Mouse (Mus musculus): ENCODE results near the gene Sync.

Gene Sync

DNA sequence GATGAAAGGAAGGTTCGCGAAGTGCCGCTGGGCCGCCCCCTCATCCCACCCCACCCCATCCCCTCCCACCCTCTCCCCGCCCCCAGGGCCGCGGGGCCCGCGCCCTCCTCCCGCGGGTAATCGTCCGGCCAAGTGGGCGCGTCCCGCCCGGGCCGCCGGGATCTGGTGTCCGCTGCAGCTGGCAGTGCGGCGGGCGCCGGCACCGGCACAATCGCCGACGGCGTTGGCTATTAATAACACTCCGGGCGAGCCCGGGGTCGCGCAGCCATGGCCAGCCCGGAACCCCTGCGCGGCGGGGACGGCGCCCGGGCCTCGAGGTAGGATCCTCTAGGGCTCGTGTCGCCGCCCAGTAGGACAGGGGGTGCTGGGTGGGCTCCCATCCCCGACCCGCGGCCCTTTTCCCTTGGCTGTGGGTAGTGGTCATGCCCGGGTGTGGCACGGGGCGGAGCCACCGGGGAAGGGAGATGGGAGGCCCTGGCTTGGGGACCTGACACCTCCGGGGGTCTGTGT, at the start of gene Sync:
Gene Sync, plus strand, starts transcription at position 146 of the 510 bp plus-strand sequence.
- DNase-seq (ENCODE audit: low spot score): no peak

DNA sequence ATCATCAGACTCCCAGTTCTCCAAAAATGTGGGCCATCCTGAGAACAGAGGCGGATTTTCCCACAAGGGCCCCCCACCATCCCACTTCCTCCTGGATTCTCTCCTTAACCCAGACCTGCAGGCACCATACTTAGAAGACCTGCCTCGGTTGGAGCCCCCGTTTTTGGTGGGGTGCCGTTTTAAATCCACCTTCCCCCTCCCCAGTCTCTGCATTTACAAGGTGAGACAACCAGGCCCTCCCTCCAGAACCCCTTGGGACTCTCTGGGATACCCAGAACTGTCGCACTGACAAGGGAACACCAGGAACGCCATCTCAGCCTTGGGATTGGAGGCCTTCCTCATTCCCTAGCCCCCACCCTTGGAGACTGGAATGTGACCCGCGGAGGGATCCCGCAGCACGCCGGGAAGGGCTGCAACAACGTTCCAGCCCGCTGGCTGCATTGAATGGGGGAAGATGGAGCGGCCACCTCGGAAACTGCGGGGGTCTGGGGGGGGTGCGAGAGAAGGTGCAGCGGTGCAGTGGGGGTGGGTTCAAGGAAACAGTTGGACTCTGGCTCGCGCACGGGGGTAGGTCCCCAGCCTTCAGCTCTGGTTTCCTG, 49.5 kb upstream of the Sync start:
- DNase-seq (ENCODE audit: low spot score): peak; percentile 76

DNA sequence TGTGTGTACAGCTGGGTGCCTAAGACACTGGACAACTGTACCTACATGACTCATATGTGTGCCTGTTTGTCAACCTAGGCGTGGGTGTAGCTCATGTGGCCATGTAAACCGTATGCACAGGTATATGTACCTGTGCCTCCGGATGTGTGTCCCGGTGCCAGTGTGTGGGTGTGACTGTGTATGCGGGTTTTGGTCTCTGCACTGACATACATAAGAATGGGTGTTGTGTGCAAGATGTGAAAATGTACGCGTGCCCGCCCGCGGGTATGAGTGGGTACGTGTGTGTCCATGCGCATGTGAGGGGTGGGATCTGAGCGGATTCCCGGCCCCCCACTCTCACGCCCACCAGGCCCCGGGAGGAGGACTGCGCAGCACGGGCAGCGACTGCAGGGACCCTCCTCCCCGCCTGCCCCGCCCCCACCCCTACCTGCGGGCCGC, 48.8 kb upstream of the Sync start:
- no peak for DNase-seq (ENCODE audit: low spot score)

DNA sequence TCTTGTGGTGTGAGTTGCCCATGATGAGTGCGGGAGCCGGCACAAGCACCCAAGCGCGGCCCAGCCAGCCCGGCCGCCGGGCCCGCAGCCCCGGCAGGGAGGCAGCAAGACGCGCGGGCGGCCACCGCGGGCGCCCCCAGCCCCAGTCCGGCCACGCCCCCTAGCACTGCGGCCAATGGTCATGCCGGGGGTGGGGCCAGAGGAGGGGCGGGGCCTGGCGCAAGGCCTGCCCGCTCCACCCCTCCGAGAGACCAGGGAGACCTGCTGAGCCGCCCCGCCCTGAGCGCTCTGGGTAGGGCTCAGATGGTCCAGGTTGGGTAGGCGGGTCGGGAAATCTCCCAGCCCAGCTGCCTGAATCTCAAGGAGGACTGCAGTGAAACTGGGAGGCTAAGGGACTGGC, 48.3 kb upstream of the Sync start:
- DNase-seq (ENCODE audit: low spot score): peak; percentile 87

DNA sequence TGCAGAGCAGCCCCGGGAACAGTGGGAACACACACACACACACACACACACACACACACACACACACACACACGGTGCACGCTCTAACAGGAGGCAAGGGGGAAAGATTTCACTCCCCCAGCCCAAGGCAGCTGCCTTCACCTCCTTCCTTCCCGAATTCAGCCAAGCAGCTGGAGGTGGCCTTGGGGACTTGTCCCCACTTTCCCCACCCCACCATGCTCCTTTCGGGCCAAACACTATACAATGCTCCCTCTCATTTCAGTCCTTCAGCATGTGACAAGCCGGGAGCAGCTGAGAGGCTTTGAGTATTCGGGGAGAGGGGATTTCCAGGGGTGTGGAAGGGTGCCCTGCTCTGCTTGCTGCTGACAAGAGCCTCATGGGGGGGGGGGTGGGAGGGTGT, 45.5 kb upstream of the Sync start:
- no peak for DNase-seq (ENCODE audit: low spot score)

DNA sequence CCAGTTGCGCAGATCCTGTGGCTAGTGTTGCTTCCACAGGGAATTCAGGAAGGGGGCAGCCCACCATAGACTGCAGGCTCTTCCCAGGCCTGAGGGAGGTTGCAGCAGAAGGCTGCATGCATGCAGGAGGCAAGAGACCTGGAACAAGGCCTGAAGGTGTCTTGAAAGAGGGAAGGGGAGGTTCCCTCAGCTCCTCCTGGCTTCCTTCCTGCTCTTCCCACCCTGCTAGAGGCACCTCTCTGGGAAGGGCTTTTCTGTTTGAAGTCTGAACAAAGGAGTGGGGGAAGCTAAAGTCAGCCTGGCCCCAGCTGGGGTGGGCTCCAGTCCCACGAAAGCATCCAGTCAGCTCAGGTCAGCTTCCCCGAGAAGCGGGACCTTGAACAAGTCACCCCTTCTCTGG, 45.1 kb upstream of the Sync start:
- DNase-seq (ENCODE audit: low spot score): no peak

DNA sequence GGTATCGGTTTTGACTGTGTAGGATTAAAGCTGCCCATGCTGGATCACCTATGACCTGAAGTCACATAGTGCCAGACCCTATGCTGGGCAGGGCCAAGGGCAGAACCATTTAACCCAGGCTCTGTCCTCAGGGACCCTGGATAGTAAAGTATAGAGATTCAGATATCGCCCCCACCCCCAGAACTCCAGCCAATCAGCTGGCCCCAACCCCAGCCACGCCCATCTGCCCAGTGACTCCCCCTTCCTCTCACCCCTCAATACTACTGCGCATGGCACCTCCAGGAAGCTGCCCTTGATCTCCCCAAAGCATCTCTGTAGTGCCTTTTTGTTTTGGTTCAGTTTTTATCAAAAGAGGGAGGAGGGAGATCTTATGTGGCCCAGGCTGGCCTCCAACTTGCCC, 44.7 kb upstream of the Sync start:
- no peak for DNase-seq (ENCODE audit: low spot score)

DNA sequence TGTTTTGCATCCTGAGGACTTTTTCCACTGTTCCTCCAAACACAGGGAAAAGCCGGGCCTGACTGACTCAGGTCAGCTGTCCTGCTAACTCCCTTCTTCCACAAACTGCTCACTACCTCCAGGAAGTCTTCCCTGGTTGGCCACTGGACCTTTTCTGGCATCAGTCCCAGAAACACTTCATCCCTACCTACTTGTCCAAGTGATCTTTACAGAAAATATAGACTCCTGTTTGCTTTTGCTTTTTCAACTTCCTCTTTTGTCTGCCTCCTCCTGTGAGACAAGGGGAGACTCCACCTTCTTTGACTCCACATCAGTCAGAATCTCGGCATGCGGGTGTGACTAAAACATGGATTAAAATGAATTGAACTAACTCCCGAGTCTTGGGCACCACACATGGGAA, 42.6 kb upstream of the Sync start:
- DNase-seq (ENCODE audit: low spot score): no peak

DNA sequence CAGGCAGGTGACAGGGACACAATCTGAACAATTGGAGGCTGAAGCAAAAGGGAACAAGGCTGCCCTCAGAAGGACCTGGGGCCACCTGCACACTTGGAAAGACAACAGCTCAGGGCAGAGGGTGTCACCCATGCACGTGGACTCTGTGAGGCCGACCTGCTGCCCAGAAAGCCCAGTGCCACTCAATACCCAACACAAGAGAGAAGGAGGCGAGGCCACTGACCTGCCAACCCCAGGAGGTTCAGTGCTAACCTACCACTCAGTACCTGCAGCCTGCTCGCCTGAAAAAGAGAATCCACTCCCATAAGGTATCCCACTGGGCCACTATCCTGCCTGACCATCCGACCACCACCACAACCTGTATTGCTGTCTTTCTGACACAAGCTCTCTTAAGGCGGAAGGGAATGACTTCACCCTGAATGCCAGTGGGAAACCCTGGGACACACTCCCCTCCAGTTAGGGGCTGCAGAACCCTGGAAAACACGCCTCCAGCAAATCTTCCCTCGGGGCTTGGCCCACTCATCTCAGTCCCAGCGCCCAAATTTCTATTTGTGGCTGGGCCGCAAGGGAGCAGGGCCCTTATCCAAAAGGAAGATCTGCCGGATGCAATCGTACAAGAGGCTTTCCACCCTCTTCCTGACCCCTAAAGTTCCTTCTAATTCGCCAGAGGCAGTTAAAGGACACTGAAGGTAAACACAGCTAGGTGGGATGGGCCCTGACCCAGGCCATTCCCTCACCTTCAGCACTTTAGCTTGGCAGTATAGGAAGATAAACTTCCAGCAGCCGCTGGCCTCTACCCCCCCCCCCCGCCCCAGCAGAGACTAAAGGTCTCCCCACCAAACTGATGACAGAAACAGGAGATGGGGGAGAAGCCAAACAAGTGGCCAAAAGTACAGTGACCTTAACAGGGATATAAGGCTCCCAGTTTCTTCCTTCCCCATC, 40.8 kb upstream of the Sync start:
- no peak for DNase-seq (ENCODE audit: low spot score)

DNA sequence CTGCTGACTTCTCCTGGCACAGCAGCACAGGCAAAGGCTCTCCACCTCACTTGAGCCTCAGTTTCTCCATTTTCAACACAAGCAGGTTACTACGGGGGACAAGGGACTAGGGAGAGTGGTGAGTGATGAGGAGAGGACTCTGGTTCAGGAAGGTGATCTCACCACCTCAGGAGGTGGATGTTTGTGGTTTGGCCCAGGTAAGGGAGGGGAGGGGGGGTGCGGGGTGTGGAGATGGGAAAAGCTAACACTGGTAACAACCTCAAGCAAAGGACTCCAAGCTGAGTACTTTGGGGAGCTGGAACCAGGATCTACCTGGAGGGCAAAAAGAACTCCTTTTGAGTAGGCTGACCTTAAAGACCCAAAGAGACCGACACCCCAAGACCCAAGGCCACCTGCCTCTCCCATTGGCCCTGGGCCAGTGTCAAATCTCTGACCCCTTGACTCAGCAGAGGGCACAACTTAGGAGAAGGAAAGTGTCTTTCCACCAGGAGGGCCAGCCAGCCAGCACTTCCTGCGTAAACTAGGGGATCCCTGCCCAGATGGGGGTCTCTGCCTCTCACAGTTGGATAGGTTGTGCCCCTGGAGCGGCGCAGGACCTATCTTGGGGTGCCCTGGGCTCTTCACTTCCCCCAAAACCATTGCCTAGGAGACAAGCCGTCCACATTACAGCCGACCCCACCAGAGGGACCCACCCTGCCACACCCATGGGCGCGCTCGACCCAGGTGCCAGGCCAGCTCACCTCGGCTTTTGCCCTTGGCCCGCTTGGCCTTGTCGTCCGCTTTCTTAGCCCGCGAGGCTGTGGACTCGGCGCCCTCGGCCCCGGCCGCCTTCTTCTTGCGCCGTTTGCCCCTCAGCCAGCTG, 39.8 kb upstream of the Sync start:
- DNase-seq (ENCODE audit: low spot score): no peak

DNA sequence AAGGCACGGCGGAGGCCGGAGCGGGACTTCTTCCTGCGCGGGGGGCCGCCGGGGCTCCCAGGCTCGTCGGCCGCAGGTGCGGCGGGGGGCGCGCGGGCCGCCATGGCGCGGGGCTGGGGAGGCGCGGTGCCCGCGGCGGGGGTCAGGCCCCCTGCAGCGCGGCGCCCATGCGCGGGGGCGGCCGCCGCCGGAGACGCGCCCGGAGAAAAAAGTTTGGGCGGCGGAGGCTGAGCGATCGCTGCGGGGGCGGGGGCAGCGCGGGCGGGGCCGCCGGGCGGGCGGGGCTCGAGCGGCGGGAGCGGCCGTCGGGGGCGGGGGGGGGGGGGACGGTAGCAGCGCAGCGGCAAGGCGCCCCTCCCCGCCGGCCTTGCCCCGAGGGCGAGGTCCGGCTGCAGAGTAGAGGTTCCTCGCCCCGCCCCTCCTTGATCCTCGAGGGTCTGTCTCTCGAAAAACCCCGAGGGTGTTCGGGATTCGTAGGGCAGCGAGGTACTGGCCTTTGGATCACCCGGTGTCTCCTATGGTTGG, 39.1 kb upstream of the Sync start:
- DNase-seq (ENCODE audit: low spot score): no peak

DNA sequence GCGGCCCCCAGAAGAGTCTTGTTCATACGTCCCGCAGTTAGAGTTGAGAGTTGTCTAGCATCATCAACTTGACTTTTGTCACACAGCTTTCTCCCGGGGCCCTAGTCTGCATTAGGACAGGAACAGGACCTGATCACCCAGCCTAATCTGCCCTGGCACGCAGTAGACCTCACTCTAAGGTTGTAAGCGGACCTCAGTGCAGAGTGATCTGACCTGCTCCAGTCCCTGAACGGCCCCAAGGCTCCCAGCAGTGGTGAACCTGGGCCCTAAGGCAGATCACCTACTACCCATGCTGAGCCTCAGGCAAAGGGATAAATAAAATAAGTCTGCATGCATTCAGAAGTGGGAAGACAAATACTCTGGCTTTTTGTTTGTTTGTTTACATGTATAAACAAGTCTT, 38.1 kb upstream of the Sync start:
- no peak for DNase-seq (ENCODE audit: low spot score)

DNA sequence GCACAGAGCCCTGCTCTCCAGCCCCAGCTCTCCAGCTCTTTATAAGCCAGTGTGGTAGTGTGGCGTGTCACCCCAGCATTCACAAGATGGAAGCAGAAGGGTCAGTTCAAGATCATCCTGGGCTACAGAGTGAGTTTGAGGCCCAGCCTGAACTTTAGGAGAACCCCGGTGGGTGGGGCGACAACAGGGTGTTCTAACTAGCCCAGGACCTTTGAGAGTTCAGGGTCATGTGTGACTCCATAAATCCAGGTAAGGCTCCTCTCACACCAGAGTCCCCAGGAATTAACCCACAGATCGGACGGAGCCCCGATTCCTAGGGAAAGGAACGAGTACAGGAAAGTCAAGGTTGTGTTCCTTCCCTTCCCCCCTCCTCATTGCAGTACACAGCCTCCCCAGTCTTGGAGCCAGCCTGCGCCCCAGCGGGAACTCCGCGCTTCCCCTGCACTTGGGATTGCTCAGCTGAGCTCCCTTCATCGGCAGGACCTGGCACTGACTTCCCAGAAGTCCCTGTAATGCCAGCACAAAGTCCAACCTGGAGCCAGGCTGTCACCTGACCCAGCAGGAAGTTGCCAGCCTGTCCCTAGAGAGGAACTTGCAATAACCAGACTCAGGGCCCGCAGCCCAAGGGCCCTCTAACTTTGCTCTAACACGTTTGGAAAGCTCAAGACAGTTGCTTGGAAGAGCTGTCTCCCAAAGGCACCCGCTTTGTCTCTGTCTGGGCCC, 36.5 kb upstream of the Sync start:
- DNase-seq (ENCODE audit: low spot score): no peak

DNA sequence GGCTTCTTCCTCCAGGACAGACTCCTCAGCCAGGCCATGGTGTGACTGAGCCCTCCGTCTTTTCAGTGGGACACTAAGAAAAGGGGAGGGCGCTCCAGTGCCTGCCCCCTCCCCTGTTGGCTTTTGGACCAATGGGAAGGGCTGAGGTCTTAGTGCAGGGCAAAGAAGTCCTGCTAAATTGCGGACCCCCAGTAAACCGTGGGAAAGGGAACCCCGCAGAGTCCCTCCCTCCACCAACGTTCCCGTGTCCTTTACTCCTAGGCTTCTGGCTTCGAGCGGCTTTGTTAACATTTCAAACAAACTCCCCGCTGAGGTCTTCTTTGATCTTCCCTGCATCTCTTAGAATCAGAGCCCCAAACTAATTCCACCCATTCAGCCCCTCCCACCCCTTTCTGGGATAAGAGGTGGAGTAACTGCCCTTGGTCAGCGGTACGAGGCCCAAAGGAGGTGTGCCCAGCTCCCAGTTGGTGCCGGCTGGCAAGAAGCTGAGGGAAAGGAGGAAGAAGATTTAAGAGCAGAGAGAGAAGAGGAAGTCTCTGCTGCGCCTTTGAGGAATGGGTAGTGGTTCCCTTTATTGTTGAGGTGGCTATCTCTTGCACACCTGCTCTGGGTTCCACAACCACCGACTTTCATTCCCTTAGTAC, 35.8 kb upstream of the Sync start:
- peak; percentile 68 for DNase-seq (ENCODE audit: low spot score)

DNA sequence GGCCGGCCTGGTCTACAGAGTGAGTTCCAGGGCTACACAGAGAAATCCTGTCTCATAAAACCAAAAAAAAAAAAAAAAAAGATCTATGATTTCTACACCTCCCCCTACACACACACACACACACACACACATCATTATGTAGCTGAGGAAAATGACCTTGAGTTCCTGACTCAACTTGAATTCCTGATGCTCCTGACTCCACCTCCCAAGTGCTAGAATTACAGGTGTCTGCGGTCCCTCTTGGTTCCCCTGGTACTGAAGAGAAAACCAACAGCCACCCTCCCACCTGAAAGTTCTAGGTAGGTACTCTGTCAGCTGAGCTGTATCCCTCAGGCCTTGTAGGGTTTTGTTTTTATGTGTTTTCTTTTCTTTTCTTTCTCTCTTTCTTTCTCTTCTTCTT, 34.9 kb upstream of the Sync start:
- DNase-seq (ENCODE audit: low spot score): no peak

DNA sequence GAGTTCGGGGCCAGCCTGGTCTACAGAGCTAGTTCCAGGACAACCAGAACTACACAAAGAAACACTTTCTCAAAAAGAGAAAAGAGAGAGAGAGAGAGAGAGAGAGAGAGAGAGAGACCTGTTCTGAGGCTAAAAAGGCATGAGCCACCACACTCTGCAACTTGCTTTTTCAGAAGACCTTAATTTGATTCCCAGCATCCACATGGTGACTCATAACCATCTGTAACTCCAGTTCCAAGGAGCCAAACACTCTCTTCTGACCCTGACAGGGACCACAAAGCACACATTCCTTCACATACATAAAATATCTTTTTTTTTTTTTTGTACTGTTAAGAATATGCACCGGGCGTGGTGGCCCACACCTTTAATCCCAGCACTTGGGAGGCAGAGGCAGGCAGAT, 32.8 kb upstream of the Sync start:
- no peak for DNase-seq (ENCODE audit: low spot score)

DNA sequence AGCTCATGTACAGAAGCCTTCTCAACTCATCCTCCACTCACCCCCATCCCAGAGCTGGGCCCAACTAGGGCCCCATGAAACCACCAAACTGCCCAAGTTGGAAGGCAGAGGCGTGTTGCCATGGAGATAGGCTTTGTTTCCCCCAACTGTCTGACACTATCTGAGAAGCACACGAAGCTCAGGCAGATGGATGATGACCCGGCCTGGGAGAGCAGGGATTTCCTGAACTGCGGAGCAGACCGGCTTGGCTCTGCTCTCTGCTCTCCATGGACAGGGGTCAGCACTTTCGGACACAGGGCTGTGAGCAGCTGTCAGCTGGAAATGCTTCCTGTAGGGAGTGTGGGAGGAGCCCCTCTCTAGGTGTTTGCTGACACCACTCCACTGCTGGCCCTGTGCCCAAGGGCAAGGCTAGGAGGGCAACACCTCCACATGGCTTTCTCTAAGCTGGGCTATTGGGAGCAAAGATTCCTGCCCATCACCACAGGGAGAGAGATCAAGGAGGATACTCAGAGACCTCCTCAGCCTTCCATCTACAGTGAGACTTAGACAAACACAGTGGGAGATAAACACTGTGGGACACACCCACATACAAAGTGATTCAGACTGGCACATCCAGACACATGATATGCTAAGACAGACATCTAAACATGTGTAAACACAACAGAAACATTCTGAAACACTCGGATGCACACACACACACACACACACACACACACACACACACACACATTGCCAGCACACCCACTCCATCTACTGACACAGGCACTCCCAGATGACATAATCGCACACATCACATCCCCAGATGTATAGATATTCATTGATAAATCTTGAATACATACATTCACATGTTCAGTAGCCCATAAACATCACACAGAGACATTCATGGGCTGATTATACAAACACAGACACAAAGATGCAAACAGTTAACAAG, 30.7 kb upstream of the Sync start:
- peak; percentile 80 for DNase-seq (ENCODE audit: low spot score)

DNA sequence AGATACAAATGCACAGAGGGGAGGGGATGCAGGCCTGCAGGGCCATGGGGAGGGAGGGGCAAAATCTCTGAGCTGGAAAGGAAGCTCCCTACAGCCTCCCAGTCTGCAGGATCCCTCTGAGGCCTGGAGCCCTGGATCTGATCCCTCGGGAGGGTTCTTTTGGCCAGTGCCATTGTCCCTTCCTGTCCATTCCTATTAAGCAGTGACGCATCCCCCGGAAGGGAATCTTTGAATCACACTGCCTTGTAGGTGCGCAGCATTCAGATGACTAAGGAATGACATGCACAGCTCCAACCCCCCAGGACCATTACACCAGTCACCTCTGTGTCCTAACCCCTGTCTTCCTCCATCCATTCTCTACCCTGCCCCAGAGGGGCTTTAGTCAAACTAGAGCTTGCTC, 28.3 kb upstream of the Sync start:
- DNase-seq (ENCODE audit: low spot score): no peak

DNA sequence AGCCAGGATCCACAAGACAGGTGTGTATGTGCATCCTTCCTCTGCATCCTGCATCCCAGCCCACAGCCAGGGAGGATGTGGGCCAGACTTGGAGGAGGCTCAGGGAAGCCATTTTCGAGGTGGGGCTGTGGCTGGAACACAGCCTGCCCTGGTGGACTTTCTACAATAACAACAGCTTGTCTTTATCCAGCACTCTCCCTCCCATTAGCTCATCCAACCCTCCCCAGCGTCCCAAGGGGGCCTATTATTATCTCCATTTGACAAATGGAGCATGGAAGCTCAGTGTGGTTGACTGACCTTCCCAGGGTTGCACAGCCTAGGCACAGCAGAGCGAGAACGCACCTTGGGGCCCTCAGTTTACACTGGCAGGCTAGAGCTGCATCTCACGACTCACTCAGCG, 26.7 kb upstream of the Sync start:
- DNase-seq (ENCODE audit: low spot score): no peak

DNA sequence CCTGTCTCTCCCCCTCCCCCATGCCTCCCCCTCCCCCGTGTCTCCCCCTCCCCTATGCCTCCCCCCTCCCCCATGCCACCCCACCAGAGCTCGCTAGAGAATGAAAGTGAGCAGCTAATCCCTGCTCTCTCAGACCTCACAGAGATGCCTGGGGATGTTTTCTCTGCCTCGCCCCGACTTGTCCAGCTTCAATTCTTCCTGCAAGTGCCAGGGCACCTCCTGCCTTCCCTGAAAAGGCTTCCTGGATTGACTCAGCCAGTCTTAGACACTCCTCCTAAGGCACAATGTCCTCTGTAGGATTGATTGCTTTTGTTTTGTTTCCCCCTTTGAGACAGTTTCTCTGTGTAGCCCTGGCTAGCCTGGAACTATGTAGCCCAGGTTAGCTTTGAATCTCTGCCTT, 26.2 kb upstream of the Sync start, which contains the start of gene C77080:
Gene C77080, minus strand, starts transcription at position 209 of the 400 bp plus-strand sequence.
- no peak for DNase-seq (ENCODE audit: low spot score)
